Mouse (Mus musculus): ENCODE data around the gene Slc36a1.

GRCm38 (mm10) chr11:55209032-55209431 lies 4.9 kb downstream of the Slc36a1 start:
- no peak for TF ChIP-seq CTCF (IDR thresholded peaks at IDR 0.05; ENCODE audit: borderline replicate concordance, extremely low read depth, insufficient read depth, insufficient read length)
- no peak for TF ChIP-seq POLR2A (IDR thresholded peaks at IDR 0.05; ENCODE audit: borderline replicate concordance, extremely low read depth, insufficient read depth, insufficient read length, poor library complexity, severe bottlenecking)

All from brain, embryonic 14.5 days (tissue).